Mouse (Mus musculus) spleen, postnatal 14 days (tissue): Measurements from ENCODE around the gene Trim39.
"Not testable (repeated sequence)": the region's sequence is repeated elsewhere in the genome, so short reads cannot be mapped to it uniquely, and the experiment has no call there.

Experiments used
- DNase-seq, 2 experiments: peaks; one replicate each; pipeline ENCODE4 v3.0.0; 2021 to 2022; ENCODE audit warnings: low spot score in 2 of 2

Gene Trim39

GRCm38 (mm10) chr17:36248886-36249285, 23.2 kb downstream of the Trim39 start:
- no peak for DNase-seq

- no peak for DNase-seq
These were observed 26.3 kb downstream of the Trim39 start for GRCm38 (mm10) chr17:36245741-36246140.

GRCm38 (mm10) chr17:36244031-36244430, 28.0 kb downstream of the Trim39 start:
- DNase-seq = no peak

- DNase-seq = no peak
These were observed 31.3 kb downstream of the Trim39 start for GRCm38 (mm10) chr17:36240637-36241213.

GRCm38 (mm10) chr17:36237321-36237921, 34.6 kb downstream of the Trim39 start:
- DNase-seq = no peak

GRCm38 (mm10) chr17:36235300-36235699, 36.7 kb downstream of the Trim39 start:
- not testable (repeated sequence) for DNase-seq

GRCm38 (mm10) chr17:36233572-36233971, 38.5 kb downstream of the Trim39 start:
- no peak for DNase-seq

GRCm38 (mm10) chr17:36231318-36231717, 40.7 kb downstream of the Trim39 start:
- DNase-seq = peak; percentile 44 to 66

GRCm38 (mm10) chr17:36229046-36229445, 43.0 kb downstream of the Trim39 start:
- no peak for DNase-seq

GRCm38 (mm10) chr17:36226921-36227320, 45.1 kb downstream of the Trim39 start:
- DNase-seq = peak in 1 of 2 experiments; percentile 18

GRCm38 (mm10) chr17:36225231-36225824, 46.7 kb downstream of the Trim39 start:
- no peak for DNase-seq

GRCm38 (mm10) chr17:36224451-36224850, 47.6 kb downstream of the Trim39 start:
- no peak for DNase-seq

GRCm38 (mm10) chr17:36218594-36219155, 53.4 kb downstream of the Trim39 start:
- no peak for DNase-seq

GRCm38 (mm10) chr17:36215586-36215985, 56.5 kb downstream of the Trim39 start:
- no peak for DNase-seq
